Mouse (Mus musculus): ENCODE data around the gene Olfr1418.

- TF ChIP-seq CTCF (IDR thresholded peaks at IDR 0.05; ENCODE audit: low read depth) (no peak), EP300 (IDR thresholded peaks at IDR 0.05; ENCODE audit: low read depth) (no peak)
Measured at GRCm38 (mm10) chr19:11856506-11856905, 4.4 kb downstream of the Olfr1418 start.

All from liver, embryonic 14.5 days (tissue).